Mouse (Mus musculus) heart, embryonic 14.5 days (tissue): ENCODE measurements around the gene Notch3. TPM values are rescaled to one million over a fixed set of nuclear protein-coding genes. Genes with fewer than 3 reads are reported as not detected.
"Not testable (repeated sequence)": the region's sequence is repeated elsewhere in the genome, so short reads cannot be mapped to it uniquely, and the experiment has no call there.

ENCODE experiments used
- ATAC-seq: fragments of 200-750 bp; cut with Nextera tagmentation; 2 replicates; pipeline ENCODE4 v1.8.0; 2017; ENCODE audit warnings: low read depth, moderate TSS enrichment; ENCODE audit not compliant: insufficient number of reproducible peaks, insufficient read depth, low FRiP score
- H3K27ac ChIP-seq, 2 experiments: fragments of 200-500 bp in 1 of 2; fragments of 300-500 bp in 1 of 2; sonication (generic) in 1 of 2; replicated peaks in 1 of 2; 2 replicates each; pipeline ENCODE4 v1.5.1; 2012 to 2014; ENCODE audit warnings: low read depth in 2 of 2, low read length in 2 of 2, control low read depth in 1 of 2, mild to moderate bottlenecking in 1 of 2, mixed read lengths in 1 of 2; ENCODE audit not compliant: control insufficient read depth in 1 of 2, insufficient read depth in 1 of 2
- H3K27me3 ChIP-seq: fragments of 300-500 bp; sonication (generic); 2 replicates; pipeline ENCODE4 v1.6.1; 2014; ENCODE audit warnings: mild to moderate bottlenecking, low read length, control low read depth; ENCODE audit not compliant: control insufficient read depth, insufficient read depth
- H3K36me3 ChIP-seq: fragments of 300-500 bp; sonication (generic); 2 replicates; pipeline ENCODE4 v1.6.1; 2014; ENCODE audit warnings: mild to moderate bottlenecking, control low read depth, low read length, mixed read lengths; ENCODE audit not compliant: control insufficient read depth, insufficient read depth
- H3K4me1 ChIP-seq, 2 experiments: fragments of 200-500 bp in 1 of 2; fragments of 300-500 bp in 1 of 2; sonication (generic) in 1 of 2; 2 replicates each; pipeline ENCODE4 v1.6.1; 2012 to 2014; ENCODE audit warnings: low read length in 2 of 2, control low read depth in 1 of 2, mixed read lengths in 1 of 2; ENCODE audit not compliant: control insufficient read depth in 2 of 2, insufficient read depth in 2 of 2
- H3K4me2 ChIP-seq: fragments of 300-500 bp; sonication (generic); 2 replicates; pipeline ENCODE4 v1.6.1; 2014; ENCODE audit warnings: mild to moderate bottlenecking, low read length
- H3K4me3 ChIP-seq, 2 experiments: fragments of 200-500 bp in 1 of 2; fragments of 300-500 bp in 1 of 2; sonication (generic) in 1 of 2; 2 replicates each; pipeline ENCODE4 v1.5.1; 2012 to 2014; ENCODE audit warnings: low read length in 2 of 2, mild to moderate bottlenecking in 2 of 2, control low read depth in 1 of 2, low read depth in 1 of 2, moderate library complexity in 1 of 2; ENCODE audit not compliant: control insufficient read depth in 1 of 2, insufficient read depth in 1 of 2
- H3K9ac ChIP-seq: fragments of 300-500 bp; sonication (generic); 2 replicates; pipeline ENCODE4 v1.6.1; 2014; ENCODE audit warnings: mild to moderate bottlenecking, low read length
- H3K9me3 ChIP-seq: fragments of 300-500 bp; sonication (generic); 2 replicates; pipeline ENCODE4 v1.6.1; 2016; ENCODE audit warnings: low read length, control low read depth; ENCODE audit not compliant: control insufficient read depth
- WGBS: fragments of 180-500 bp; shearing (Covaris S2); extraction: QIAGEN DNeasy Blood & Tissue Kit; methylation state at CpG from one replicate; pipeline ENCODE4 v1.1.7; 2014; 5-methylcytosine and 5-hydroxymethylcytosine counted together
- polyA plus RNA-seq: library from polyadenylated mRNA; unstranded; fragments of >200 nt; fragmentation: Nextera tagmentation; extraction: Ambion mirVana; gene quantifications from 2 replicates; pipeline ENCODE4 v1.2.1, GENCODE M21; 2014

Notch3 gene
- polyA plus RNA-seq, 1 experiment from 2014 or later: 6.6 TPM

DNA sequence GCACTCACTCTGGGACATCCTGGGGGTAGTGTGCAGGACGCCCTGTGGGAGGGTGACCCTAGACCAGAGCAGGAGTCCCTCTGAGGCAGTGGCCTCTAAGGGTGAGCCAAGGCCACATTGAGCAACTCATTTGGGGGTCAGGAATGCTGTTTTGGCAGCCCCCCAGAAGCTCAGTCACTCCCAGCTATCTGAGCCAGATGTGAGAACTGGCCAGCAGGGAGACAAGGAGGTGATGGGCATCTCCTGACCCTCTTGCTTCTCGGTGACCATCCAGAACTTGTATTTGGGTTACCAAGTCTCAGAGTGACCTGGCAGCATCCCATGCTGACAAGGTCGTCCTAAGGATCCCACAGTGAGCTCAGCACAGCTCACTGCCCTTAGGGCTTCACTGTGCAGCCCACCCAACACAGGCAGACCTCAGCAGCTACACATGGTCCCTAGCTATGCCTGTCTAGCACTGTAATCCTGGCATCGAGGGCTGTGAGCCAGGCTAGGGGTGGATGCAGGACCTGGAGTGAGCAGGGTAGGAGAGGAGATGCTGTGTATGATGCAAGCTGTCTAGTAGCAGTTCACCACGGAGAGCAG is 49.3 kb downstream of the Notch3 start:
- H3K9ac ChIP-seq: no peak overlapping the region
- H3K4me2 ChIP-seq: no peak overlapping the region
- H3K9me3 ChIP-seq: no peaks in the 10 kb centered on the region
- no peak for ATAC-seq
- peaks cover 19 to 35% of the 10 kb centered on the region in 2 experiments for H3K4me1 ChIP-seq
- no peak overlapping the region for H3K4me3 ChIP-seq
- H3K27ac ChIP-seq: no peak overlapping the region
- H3K27me3 ChIP-seq: no peaks in the 10 kb centered on the region
- H3K36me3 ChIP-seq: 0 out of 2 replicates have a peak, but pooled peaks cover 5% of the 10 kb centered on the region
- 40% methylated on average over 4 of the region's 5 CpGs for WGBS

DNA sequence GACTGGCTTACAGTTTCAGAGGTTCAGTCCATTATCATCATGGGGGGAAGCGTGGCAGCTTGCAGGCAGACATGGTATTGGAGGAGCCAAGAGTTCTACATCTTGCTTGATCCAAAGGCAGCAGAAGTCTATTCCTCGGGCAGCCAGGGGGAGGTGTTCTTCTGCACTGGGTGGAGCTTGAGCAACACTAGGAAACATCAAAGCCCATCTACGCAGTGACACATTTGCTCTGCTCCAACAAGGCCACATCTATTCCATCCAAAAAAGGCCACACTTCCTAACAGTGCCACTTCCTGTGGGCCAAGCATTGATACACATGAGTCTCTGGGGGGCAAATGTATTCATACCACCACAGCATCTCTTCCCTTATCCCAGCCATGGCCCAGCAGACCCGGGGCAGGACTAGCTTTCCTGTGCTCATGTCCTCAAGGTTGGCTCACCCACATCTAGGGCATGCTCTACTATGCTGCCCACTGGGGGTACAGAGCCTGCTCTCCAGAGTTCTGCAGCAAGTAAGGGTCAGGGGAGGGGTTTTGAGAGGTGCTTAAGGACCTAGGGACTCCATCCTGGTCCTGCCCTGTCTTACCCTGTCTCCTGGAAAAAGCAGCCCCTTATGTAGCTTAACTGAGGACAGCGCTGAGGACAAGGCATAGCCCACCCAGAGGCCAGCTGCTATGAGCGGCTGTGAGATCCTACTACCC is 49.9 kb downstream of the Notch3 start:
- 72% methylated on average over 6 of the region's 6 CpGs for WGBS
- Histone ChIP-seq H3K4me2 (no peak overlapping the region), H3K4me1 (peaks cover 19 to 28% of the 10 kb centered on the region in 2 experiments), H3K9ac (no peak overlapping the region), H3K4me3 (no peak overlapping the region), H3K9me3 (no peaks in the 10 kb centered on the region), H3K36me3 (no peaks in the 10 kb centered on the region), H3K27ac (no peak overlapping the region), H3K27me3 (no peaks in the 10 kb centered on the region)
- ATAC-seq: no peak

DNA sequence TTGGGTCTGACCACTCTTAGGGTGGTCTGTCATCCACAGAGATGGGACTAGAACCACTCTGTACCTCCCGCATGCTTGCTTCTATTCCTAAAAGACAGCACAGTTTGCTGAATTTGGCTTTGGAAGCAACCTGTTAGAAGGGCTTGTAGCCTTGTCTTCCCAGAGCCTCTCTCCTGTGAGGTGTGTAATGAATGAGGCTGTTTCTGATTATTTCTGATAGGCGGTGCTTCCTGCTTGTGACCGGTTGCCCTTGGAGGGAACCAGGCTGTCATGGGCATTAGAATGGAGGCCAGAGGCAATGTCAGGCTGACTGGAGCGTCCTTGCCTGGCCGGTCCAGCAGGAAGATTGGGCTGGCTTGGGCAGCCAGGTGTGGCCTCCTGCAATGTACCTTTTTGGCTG is 52.2 kb downstream of the Notch3 start:
- H3K9ac ChIP-seq: peak overlapping the region; percentile 73; the same call in 1 of the 2 replicates
- H3K9me3 ChIP-seq, H3K27me3 ChIP-seq, ATAC-seq, H3K27ac ChIP-seq, H3K36me3 ChIP-seq: not testable (repeated sequence)
- WGBS: 69% methylated on average over 3 of the region's 5 CpGs
- peak overlapping the region; percentile 99 for H3K4me2 ChIP-seq
- peaks cover 23 to 40% of the 10 kb centered on the region in 2 experiments for H3K4me1 ChIP-seq
- peak overlapping the region; percentile 50 to 53 for H3K4me3 ChIP-seq

DNA sequence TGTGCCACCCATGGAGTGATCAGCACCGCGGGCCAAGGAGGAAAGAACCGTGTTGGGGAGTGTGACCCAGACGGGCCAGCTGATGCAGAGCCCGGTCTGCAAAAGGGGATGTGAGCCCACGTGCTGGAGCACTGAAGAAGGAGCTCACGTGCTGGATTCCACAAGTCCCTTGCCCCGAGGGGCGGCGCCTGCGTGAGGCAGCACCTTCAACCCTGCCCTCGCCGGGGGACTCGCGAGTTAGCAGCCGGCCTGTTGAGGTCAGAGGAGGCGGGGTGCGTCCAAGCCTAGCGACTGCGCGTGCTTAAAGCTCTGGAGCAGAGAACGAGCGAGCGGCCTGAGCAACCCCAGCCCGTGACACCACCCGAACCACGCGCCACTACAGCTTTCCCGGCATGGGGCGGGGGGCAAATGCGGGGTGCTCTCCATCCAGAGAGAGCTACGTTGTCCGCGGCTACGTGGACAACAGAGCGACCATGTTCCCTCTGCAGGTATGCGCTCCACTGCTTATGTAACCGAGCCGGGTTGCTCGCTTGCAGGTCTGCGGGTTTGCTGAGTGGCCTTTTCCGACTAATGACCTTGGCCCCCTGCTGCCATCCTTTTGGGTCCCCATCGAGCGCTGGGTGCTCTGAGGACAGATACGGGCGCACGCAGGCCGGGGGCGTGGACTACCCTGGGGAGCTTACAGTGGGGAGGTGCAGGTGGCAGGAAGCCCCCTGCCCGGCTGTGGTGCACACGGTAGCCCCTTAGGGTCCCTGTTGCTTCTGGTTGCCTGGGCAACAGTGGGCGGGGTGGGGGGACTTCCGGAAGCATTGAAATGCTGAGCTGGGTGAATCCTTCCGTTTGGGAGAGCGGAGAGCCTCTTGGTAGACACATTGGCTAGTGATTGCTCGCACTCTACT is 52.9 kb downstream of the Notch3 start:
- Histone ChIP-seq H3K27me3 (no peaks in the 10 kb centered on the region), H3K27ac (no peak overlapping the region), H3K4me3 (peak overlapping the region; percentile 50 to 53), H3K9ac (peak overlapping the region; percentile 73), H3K9me3 (no peaks in the 10 kb centered on the region), H3K36me3 (no peaks in the 10 kb centered on the region), H3K4me2 (peak overlapping the region; percentile 99), H3K4me1 (peaks cover 23 to 40% of the 10 kb centered on the region in 2 experiments)
- 2% methylated on average over 56 of the region's 56 CpGs for WGBS
- peak; percentile 58 for ATAC-seq

DNA sequence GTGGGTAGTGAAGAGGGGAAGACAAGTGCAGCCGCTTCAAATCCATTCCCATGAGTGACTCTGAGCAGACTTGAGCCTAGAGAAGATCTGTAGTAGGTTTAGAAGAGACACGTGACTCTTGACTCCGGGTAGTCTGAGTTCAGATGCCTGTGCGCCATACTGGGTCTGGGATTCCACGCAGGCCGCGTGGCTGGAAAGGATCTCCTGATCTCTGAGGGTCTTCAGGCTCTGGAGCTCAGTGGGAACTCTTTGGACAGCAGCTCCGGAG is 53.5 kb downstream of the Notch3 start:
- WGBS: 9% methylated on average over 8 of the region's 8 CpGs
- Histone ChIP-seq H3K9me3 (no peaks in the 10 kb centered on the region), H3K4me2 (peak overlapping the region; percentile 99), H3K27me3 (no peaks in the 10 kb centered on the region), H3K9ac (peak overlapping the region; percentile 73), H3K4me1 (peaks cover 21 to 36% of the 10 kb centered on the region in 2 experiments), H3K36me3 (no peaks in the 10 kb centered on the region), H3K27ac (no peak overlapping the region), H3K4me3 (peak overlapping the region; percentile 50 to 53)
- no peak for ATAC-seq

DNA sequence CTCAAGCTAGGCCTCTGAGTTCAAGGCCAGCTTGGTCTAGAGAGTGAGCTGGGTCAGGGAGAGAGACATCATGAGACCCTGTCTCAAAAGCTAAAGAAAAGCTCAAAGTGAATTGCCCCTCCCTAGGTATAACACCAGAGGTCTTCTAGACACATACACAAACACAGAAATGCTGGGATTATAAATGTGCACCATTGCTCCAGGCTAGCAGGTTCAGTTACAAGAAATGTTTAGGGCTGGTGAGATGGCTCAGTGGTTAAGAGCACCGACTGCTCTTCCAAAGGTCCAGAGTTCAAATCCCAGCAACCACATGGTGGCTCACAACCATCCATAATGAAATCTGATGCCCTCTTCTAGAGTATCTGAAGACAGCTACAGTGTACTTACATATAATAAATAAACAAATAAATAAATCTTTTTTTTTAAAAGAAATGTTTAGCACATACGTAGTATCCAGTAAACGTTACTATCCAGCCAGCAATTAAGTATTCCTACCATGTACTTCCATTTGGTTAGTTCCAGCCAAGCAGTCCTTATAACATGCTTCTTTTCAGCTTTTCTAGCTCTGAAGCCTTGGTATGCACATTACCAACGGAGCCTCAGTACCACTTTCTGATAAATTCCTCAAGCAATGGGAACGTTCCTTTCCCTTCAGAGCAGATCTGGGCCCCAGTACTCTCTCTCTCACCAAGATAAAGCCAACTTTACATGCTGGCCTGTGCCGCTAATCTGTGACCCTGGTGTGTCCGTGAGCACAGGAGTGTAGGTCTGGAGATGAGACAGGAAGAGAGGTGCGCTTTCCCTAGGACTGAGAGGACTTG is 54.0 kb downstream of the Notch3 start:
- H3K4me3 ChIP-seq: no peak overlapping the region
- peak overlapping the region; percentile 99 for H3K4me2 ChIP-seq
- no peak for ATAC-seq
- no peaks in the 10 kb centered on the region for H3K9me3 ChIP-seq
- H3K9ac ChIP-seq: 0 out of 2 replicates have a peak overlapping the region, but pooled peaks have one; percentile 73
- no peaks in the 10 kb centered on the region for H3K36me3 ChIP-seq
- H3K27ac ChIP-seq: no peak overlapping the region
- peaks cover 19 to 36% of the 10 kb centered on the region in 2 experiments for H3K4me1 ChIP-seq
- H3K27me3 ChIP-seq: no peaks in the 10 kb centered on the region
- WGBS: 63% methylated on average over 8 of the region's 8 CpGs
